Mouse (Mus musculus) liver, adult 2 months (tissue): ENCODE measurements around the gene Slc15a5.

Experiments
- CTCF ChIP-seq: fragments of 200-500 bp; IDR thresholded peaks from 2 replicates; pipeline ENCODE4 v1.5.1; 2011; ENCODE audit warnings: low read depth, low read length, control low read depth
- POLR2A ChIP-seq: fragments of 200-500 bp; IDR thresholded peaks from 2 replicates; pipeline ENCODE4 v1.6.1; 2011; ENCODE audit warnings: low read length, control low read depth; ENCODE audit not compliant: insufficient read depth; ENCODE audit errors: extremely low read depth

DNA sequence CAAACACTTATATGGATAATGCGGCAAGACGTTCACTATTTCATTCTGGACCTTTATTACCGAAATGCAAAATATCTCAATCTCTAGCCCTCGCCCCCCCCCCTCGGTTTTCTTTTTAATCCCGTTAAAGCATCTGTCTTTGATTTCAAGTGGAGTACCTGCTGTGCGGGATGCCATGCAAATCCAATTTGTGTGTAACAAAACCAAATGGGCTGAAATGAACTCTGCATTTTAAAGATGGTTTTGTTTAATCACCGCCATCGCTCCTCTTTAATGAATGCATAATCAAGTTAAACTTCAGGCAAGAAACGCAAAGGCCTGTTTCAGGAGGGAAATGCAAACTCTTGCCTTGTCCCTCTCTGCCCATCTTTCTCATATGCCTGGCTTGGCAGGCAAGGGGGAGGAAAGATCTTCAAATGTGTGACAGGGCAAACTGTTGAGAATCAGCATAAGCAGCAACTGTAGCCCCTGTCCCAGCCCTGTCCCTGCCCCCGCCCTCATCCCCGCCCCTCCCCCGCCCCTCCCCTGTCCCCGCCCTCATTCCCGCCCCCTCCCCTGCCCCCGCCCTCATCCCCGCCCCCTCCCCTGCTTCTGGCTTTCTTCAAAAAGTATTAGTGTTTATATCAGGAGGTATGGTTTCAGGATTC is 122.8 kb downstream of the Slc15a5 start:
- TF ChIP-seq CTCF (no peak), POLR2A (no peak)
